Mouse (Mus musculus): ENCODE measurements at regions not wholly inside any gene's neighbourhood (a gene's known extent, or its start where the extent isn't known, plus 50 kb on each side); places are given as distances from the start of the nearest gene placed in this dataset.
A peak's percentile ranks its signal among the peaks of the same experiment; 100 is the strongest.
"Not testable (repeated sequence)": the region's sequence is repeated elsewhere in the genome, so short reads cannot be mapped to it uniquely, and the experiment has no call there.

- no peak for DNase-seq
These were observed 118.1 kb downstream of the Mmrn1 start for GRCm38 (mm10) chr6:61042667-61043523.

GRCm38 (mm10) chr6:61043524-61044450 is 119.0 kb downstream of the Mmrn1 start:
- DNase-seq: no peak

GRCm38 (mm10) chr6:61047667-61048066 is 122.9 kb downstream of the Mmrn1 start:
- not testable (repeated sequence) for DNase-seq

GRCm38 (mm10) chr6:61063129-61063528 is 117.0 kb upstream of the Ccser1 start:
- peak; percentile 10 for DNase-seq

GRCm38 (mm10) chr6:61065769-61066168 is 114.4 kb upstream of the Ccser1 start:
- DNase-seq: no peak

GRCm38 (mm10) chr6:61066501-61067282 is 113.4 kb upstream of the Ccser1 start:
- DNase-seq: no peak

GRCm38 (mm10) chr6:61067355-61068116 is 112.6 kb upstream of the Ccser1 start:
- no peak for DNase-seq

- no peak for DNase-seq
These were observed 112.0 kb upstream of the Ccser1 start for GRCm38 (mm10) chr6:61068117-61068489.

- no peak for DNase-seq
These were observed 106.9 kb upstream of the Ccser1 start for GRCm38 (mm10) chr6:61073267-61073666.

- DNase-seq: no peak
These were observed 106.3 kb upstream of the Ccser1 start for GRCm38 (mm10) chr6:61073794-61074193.

- no peak for DNase-seq
These were observed 105.4 kb upstream of the Ccser1 start for GRCm38 (mm10) chr6:61074700-61075099.

- no peak for DNase-seq
These were observed 101.6 kb upstream of the Ccser1 start for GRCm38 (mm10) chr6:61078559-61078958.

- no peak for DNase-seq
These were observed 99.5 kb upstream of the Ccser1 start for GRCm38 (mm10) chr6:61080661-61081060.

GRCm38 (mm10) chr6:61083346-61083745 is 96.8 kb upstream of the Ccser1 start:
- DNase-seq: no peak

GRCm38 (mm10) chr6:61099348-61099981 is 80.7 kb upstream of the Ccser1 start:
- no peak for DNase-seq

GRCm38 (mm10) chr6:61099982-61100365 is 80.2 kb upstream of the Ccser1 start:
- no peak for DNase-seq

GRCm38 (mm10) chr6:61101972-61102371 is 78.2 kb upstream of the Ccser1 start:
- no peak for DNase-seq

GRCm38 (mm10) chr6:61103459-61104234 is 76.5 kb upstream of the Ccser1 start:
- no peak for DNase-seq

GRCm38 (mm10) chr6:61115250-61115649 is 64.9 kb upstream of the Ccser1 start:
- no peak for DNase-seq

GRCm38 (mm10) chr6:61119590-61119989 is 60.5 kb upstream of the Ccser1 start:
- DNase-seq: no peak

Measured in adrenal gland, postnatal 14 days (tissue).